Mouse (Mus musculus) brain, embryonic 14.5 days (tissue): ENCODE data around the gene Rhot2. TPM values are rescaled to one million over a fixed set of nuclear protein-coding genes. Genes with fewer than 3 reads are reported as not detected.

Source experiments
- DNase-seq: peaks from one replicate; pipeline ENCODE4 v3.0.0-alpha.2; 2011; ENCODE audit warnings: low read depth
- CTCF ChIP-seq: fragments of 200-500 bp; IDR thresholded peaks from 2 replicates; pipeline ENCODE4 v1.5.1; 2012; ENCODE audit warnings: inconsistent platforms, mild to moderate bottlenecking, moderate library complexity, borderline replicate concordance; ENCODE audit not compliant: insufficient read depth, insufficient read length; ENCODE audit errors: extremely low read depth
- POLR2A ChIP-seq: fragments of 200-500 bp; IDR thresholded peaks from 2 replicates; pipeline ENCODE4 v1.6.1; 2012; ENCODE audit warnings: mild to moderate bottlenecking, inconsistent platforms, borderline replicate concordance; ENCODE audit not compliant: poor library complexity, insufficient read depth, insufficient read length, severe bottlenecking; ENCODE audit errors: extremely low read depth
- polyA plus RNA-seq: library from polyadenylated mRNA; depleted of rRNA; stranded (reverse); fragments of >200 nt; gene quantifications from 2 replicates; pipeline ENCODE4 v1.2.3, GENCODE M21; 2012

Gene Rhot2
- polyA plus RNA-seq, 1 experiment, result 88.4 TPM

DNA sequence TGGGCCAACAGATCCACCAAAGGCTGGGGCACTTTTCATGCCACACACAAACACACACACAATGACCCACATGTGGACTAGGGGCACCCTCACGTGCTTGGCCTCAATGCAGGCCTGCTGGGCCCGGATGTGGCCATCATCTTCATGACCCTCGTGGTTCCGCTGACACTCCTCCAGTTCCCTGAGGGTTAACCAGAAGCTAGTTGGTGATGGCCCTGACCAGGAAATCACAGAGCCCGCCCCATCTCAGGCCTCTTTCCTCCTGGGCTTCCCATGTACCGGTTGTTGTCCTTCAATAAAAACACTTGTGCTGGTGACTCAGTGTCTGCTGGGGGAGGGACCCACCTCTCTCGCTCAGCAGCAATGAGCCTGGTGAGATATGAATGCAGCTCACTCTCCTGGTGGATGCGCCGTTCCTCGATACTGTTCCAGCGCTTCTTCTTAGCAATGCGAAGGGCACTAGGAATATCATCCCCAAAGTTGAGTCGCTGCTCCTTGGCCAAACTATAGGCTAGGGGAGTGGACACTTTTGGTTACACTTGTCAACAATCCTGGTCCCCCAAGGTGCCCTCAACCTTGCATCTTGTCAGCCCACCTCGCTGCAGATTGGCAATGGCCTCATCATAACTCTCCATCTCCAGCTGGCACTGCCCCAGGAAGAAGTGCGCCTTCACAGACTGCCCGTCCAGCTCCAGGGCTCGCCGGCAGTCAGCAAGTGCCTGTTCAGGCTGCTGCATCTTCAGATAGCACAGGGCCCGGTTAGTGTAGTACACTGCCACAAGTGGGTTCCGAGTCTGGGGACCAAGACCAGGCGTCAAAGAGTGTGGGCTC, 13.0 kb downstream of the Rhot2 start:
- no peak for DNase-seq
- no peak for TF ChIP-seq POLR2A
- TF ChIP-seq CTCF, result no peak

DNA sequence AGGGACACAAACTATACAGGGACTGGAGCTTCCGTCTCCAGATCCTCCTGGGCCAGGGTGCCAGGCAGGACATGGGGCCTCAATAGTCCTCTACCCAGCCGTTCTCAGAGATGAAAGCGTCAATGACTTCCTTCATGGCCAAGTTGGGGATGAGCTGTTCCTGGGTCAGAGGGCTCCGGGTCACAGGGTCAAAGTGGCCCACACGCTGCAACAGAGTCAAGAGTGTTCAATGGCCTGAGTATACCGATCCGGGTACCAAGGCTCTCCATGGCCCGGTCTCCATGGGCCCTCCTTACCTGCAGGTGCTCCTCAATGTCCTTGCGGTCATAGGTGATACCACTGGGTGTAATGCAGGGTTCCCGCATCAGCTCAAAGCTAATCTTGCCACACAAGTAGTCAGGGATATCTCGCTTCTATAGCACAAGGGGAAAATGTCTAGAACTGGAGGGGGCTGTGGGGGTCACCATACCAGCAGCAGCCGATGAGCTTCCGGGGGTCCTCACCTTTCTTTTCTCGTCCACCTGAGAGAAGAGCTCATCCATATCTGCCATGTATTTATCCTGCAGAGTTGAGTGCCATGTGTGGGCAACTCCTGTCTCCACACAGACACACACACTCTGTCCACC, 13.7 kb downstream of the Rhot2 start:
- DNase-seq, result no peak
- no peak for TF ChIP-seq CTCF
- no peak for TF ChIP-seq POLR2A

- DNase-seq, result no peak
- no peak for TF ChIP-seq CTCF
- no peak for TF ChIP-seq POLR2A
Observed at GRCm38 (mm10) chr17:25830200-25830753, 14.4 kb downstream of the Rhot2 start.

DNA sequence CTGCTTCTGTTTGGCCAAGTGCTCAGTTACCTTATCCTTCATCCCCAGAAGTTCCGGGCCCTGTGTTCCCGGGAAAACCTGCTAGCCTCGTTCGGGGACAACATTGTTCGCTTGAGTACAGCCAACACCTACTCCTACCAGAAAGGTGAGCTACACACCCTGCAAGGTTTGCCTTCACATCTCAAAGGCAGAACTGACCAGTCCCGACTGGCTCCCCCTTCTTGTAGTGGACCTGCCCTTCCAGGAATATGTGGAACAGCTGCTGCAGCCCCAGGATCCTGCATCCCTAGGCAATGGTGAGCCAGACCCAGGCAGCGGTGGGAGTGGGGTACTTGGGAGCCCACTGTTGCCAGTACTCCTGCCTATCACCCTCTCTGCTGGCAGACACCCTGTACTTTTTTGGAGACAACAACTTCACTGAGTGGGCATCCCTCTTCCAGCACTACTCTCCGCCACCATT, 15.1 kb downstream of the Rhot2 start:
- DNase-seq, result no peak
- TF ChIP-seq CTCF, result no peak
- TF ChIP-seq POLR2A, result no peak

DNA sequence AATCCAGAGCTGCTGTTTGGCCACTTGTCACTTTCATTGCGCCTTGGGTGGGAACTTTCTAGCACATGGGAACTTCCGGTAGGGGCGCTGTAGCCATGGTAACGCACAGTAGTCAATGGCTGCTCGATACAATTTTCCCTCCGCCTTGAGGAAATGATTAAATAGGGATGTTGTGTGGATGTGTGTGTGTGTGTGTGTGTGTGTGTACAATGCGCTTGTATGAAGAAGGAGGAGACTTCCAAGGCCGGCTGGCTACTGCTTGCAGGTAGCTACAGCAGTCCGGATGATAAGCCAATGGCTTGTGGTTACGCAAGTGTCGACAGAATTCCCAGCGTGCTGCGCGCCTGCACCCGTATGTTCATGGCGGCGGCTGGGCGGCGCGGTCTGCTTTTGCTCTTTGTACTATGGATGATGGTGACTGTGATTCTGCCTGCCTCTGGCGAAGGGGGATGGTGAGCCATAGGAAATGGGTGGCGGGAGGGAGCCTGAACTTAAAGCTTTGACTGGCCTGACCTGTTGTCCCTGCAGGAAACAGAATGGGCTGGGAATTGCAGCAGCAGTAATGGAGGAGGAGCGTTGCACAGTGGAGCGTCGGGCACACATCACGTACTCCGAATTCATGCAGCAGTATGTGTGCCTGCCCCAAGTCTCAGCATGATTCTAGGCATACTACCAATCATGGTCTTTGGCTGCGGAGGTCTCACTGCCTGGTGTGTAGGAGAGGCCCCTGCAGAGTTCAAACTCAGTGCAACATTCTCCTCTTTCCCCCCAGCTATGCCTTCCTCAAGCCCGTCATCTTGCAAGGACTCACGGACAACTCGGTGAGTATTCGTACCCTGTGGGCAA, 15.7 kb downstream of the Rhot2 start, which contains the start of gene Jmjd8:
Jmjd8 (plus strand) TSS at position 156 of the 846 bp plus-strand sequence.
- TF ChIP-seq POLR2A (peak; percentile 54; the same call in 1 of the 2 replicates), CTCF (peak; percentile 65; the same call in 1 of the 2 replicates)
- DNase-seq, result peak; percentile 96

- DNase-seq, result no peak
- TF ChIP-seq CTCF, result no peak
- no peak for TF ChIP-seq POLR2A
Observed at GRCm38 (mm10) chr17:25828223-25828594, 16.4 kb downstream of the Rhot2 start.

DNA sequence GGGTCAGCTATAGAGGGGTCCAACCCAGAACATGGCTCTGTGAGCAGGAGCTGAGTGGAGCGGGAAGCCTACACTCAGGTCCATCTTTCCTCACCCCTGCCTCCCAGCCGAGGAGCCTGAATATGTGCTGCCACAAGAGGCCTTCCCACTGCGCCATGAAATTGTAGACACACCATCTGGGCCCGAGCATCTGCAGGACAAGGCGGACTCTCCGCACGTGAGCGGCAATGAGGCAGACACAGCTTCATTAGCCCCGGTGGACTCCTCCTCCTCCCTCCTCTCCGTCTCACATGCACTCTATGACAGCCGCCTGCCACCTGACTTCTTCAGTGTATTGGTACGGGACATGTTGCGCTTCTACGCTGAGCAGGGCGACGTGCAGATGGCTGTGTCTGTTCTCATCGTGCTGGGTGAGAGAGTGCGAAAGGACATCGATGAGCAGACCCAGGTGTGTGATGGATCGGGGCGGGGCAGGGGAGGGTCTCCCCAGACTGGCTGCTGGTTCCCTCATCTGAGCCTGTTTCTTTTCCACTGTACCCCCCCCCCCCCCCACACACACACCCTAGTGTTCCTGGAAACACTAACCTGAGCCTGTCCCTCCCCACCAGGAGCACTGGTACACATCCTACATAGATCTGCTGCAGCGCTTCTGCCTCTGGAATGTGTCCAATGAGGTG, 17.0 kb downstream of the Rhot2 start:
- no peak for TF ChIP-seq CTCF
- no peak for TF ChIP-seq POLR2A
- no peak for DNase-seq

DNA sequence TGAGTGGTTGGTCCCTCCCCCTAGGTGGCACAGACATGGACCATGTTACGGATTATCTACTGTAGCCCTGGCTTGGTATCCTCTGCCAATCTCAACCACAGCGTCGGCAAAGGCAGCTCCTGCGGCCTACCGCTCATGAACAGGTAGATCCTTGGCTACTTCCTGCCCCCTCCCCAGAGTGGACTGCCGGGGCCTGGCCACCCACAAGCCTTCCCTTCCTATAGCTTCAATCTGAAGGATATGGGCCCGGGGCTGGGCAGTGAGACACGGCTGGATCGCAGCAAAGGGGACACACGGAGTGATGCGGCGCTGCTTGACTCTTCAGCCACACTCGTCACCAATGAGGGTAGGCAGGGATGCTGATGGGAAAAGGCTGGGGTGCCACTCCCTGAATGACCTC, 17.6 kb downstream of the Rhot2 start:
- TF ChIP-seq POLR2A (no peak), CTCF (no peak)
- DNase-seq, result no peak

DNA sequence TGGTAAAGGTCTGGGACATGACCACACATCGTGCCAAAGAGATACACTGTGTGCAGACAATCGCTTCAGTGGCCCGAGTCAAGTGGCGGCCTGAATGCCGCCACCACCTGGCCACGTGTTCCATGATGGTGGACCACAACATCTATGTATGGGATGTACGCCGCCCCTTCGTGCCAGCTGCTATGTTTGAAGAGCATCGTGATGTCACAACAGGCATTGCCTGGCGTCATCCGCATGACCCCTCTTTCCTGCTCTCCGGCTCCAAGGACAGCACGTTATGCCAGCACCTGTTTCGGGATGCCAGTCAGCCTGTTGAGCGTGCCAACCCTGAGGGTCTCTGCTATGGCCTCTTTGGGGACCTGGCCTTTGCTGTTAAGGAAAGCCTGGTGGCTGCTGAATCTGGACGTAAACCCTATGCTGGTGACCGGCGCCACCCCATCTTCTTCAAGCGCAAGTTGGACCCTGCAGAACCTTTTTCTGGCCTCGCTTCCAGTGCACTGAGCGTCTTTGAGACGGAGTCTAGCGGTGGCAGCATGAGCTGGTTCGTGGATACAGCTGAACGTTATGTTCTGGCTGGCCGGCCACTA, 18.6 kb downstream of the Rhot2 start:
- TF ChIP-seq POLR2A, result no peak
- no peak for TF ChIP-seq CTCF
- DNase-seq, result no peak

GRCm38 (mm10) chr17:25825311-25825710, 19.3 kb downstream of the Rhot2 start:
- TF ChIP-seq POLR2A (no peak), CTCF (no peak)
- no peak for DNase-seq
